Mouse (Mus musculus) heart, embryonic 15.5 days (tissue): ENCODE measurements around the gene Elk3. TPM values are rescaled to one million over a fixed set of nuclear protein-coding genes. Genes with fewer than 3 reads are reported as not detected.
A peak's percentile ranks its signal among the peaks of the same experiment; 100 is the strongest.

Experiments used
- ATAC-seq: fragments of 200-750 bp; cut with Nextera tagmentation; replicated peaks from 2 replicates; pipeline ENCODE4 v1.8.0; 2017; ENCODE audit warnings: low read depth, moderate TSS enrichment; ENCODE audit not compliant: insufficient number of reproducible peaks, insufficient read depth, low FRiP score
- H3K27ac ChIP-seq: fragments of 300-500 bp; sonication (generic); 2 replicates; pipeline ENCODE4 v1.5.1; 2015; ENCODE audit warnings: mild to moderate bottlenecking, inconsistent platforms
- H3K27me3 ChIP-seq: fragments of 300-500 bp; sonication (generic); 2 replicates; pipeline ENCODE4 v1.6.1; 2015; ENCODE audit warnings: inconsistent platforms
- H3K36me3 ChIP-seq: fragments of 300-500 bp; sonication (generic); 2 replicates; pipeline ENCODE4 v1.6.1; 2015; ENCODE audit warnings: mild to moderate bottlenecking, inconsistent platforms
- H3K4me1 ChIP-seq: fragments of 300-500 bp; sonication (generic); replicated peaks from 2 replicates; pipeline ENCODE4 v1.6.1; 2015; ENCODE audit warnings: inconsistent platforms
- H3K4me2 ChIP-seq: fragments of 300-500 bp; sonication (generic); 2 replicates; pipeline ENCODE4 v1.6.1; 2015; ENCODE audit warnings: inconsistent platforms, mild to moderate bottlenecking, moderate library complexity
- H3K4me3 ChIP-seq: fragments of 300-500 bp; sonication (generic); 2 replicates; pipeline ENCODE4 v1.5.1; 2015; ENCODE audit warnings: mild to moderate bottlenecking, inconsistent platforms
- H3K9ac ChIP-seq: fragments of 300-500 bp; sonication (generic); 2 replicates; pipeline ENCODE4 v1.6.1; 2015; ENCODE audit warnings: mild to moderate bottlenecking, inconsistent platforms
- H3K9me3 ChIP-seq: fragments of 300-500 bp; sonication (generic); replicated peaks from 2 replicates; pipeline ENCODE4 v1.6.1; 2016; ENCODE audit warnings: inconsistent platforms
- WGBS: fragments of 180-500 bp; shearing (Covaris S2); methylation state at CpG from one replicate; pipeline ENCODE4 v1.1.7; 2015; ENCODE audit warnings: mixed read lengths; 5-methylcytosine and 5-hydroxymethylcytosine counted together
- polyA plus RNA-seq: library from polyadenylated mRNA; unstranded; fragments of >200 nt; fragmentation: Nextera tagmentation; extraction: Ambion mirVana; gene quantifications from 2 replicates; pipeline ENCODE4 v1.2.1, GENCODE M21; 2015

Elk3 gene
- polyA plus RNA-seq, 1 experiment from 2014 or later, result 31.7 TPM

DNA sequence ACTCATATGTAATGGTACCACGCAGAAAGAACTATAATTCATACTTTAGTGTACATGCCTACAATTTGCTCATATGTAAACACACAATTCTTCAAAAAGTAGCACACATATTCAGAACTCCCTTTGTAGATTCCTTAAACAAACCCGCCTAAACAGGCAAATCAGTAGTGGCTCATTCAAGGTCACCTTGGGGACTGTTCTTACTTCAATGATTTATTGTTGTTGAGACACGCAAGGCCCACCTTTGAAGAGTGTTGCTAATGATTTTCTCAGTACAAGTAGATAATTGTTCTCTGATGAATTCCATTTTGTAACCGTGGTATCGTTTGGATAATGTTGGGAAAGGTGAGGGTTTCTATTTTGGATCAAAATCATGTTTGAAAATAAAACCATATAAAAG lies 17.4 kb upstream of the Elk3 start:
- Histone ChIP-seq H3K9ac (no peak overlapping the region), H3K4me1 (peaks cover 16% of the 10 kb centered on the region), H3K9me3 (no peaks in the 10 kb centered on the region), H3K36me3 (no peaks in the 10 kb centered on the region), H3K4me2 (no peak overlapping the region), H3K27ac (no peak overlapping the region), H3K27me3 (no peaks in the 10 kb centered on the region), H3K4me3 (no peak overlapping the region)
- 83% methylated on average over 5 of the region's 5 CpGs for WGBS
- ATAC-seq, result no peak

DNA sequence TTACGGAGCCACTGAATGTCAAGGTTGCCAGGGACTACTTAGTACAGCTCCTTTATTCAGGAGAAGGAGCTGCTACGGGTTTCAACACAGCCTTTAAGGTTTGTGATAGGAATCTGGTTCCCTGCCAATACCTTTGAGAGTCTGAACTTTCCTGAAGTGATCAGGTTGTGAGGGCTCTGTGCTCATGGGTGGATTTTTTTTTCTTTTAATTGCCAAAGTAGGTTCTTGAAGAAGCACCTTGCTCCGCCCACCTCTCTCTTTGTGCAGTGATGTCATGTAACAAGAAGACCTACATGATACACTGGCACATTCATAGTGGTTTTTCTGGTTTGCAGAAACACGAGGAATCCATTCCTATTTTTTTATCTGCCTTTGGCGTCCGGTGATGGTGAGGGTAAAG lies 16.3 kb upstream of the Elk3 start:
- no peaks in the 10 kb centered on the region for H3K36me3 ChIP-seq
- ATAC-seq, result no peak
- H3K9me3 ChIP-seq, result no peaks in the 10 kb centered on the region
- H3K27ac ChIP-seq, result peak overlapping the region; percentile 64; the same call in 1 of the 2 replicates
- H3K9ac ChIP-seq, result no peak overlapping the region
- no peak overlapping the region for H3K4me2 ChIP-seq
- WGBS, result 80% methylated on average over 6 of the region's 6 CpGs
- no peak overlapping the region for H3K4me3 ChIP-seq
- H3K27me3 ChIP-seq, result no peaks in the 10 kb centered on the region
- H3K4me1 ChIP-seq, result peaks cover 14% of the 10 kb centered on the region

DNA sequence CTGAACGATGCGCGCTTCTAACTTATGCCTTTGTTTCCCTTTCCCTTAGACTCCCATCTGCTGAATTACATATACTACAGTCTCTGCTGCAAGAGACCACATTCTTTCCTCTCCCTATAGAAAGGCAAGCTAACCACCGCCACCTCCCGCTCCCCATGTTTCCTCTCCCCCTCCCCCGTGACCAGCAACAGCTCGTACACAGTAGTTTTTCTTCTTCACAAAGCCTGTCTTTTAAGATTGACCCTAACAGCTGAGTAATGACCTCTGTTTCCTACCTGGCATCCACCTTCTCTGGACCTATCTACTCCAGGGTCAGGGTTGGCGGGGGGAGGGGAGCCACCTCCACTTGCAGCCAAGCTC lies 15.8 kb upstream of the Elk3 start:
- Histone ChIP-seq H3K27ac (peak overlapping the region; percentile 64), H3K4me3 (no peak overlapping the region), H3K4me2 (no peak overlapping the region), H3K4me1 (peaks cover 14% of the 10 kb centered on the region), H3K27me3 (no peaks in the 10 kb centered on the region), H3K9ac (no peak overlapping the region), H3K36me3 (no peaks in the 10 kb centered on the region), H3K9me3 (no peaks in the 10 kb centered on the region)
- WGBS, result 79% methylated on average over 8 of the region's 8 CpGs
- ATAC-seq, result no peak

DNA sequence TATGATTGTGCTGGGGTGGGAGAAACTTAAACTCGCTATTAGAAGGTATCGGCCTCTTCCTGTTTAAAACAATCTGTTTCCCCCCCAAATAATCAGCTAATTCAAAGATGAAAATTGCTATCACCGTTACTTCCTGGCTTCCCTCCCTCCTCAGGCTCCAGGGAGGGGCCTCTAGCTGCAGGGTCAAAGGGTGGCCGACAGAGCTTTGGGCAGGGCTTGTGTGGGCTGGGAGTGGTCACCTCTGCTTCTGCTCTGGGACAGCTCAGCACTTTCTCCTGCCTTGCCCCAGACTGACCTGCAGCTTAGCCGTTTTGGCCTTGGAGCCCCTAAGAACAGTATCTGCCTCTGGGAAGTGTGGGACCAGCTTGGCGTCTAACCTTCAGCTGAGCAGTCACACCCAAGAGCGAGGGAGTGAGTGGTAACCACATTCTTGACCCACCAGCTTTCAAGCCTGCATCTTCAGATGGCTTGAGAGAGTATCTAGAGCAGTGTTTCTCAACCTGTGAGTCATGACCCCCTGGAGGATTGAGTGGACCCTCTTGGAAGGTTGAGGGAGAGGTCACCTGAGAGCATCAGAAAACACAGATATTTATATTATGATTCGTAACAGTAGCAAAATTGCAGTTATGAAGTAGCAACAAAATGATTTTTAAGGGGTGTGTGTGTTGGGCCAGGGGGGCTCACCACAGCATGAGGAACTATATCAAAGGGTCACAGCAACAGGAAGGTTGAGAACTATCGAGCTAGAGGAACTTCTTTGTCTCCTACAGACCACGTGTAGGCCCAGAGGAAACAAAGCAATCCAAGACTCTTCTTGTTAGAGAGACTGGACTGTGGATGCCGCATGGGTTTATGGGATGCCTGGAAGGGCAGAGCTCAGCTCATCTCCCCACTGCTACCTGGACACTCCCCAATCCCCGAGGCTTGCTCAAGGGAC lies 15.1 kb upstream of the Elk3 start:
- H3K27me3 ChIP-seq, result no peaks in the 10 kb centered on the region
- H3K9me3 ChIP-seq, result no peaks in the 10 kb centered on the region
- H3K36me3 ChIP-seq, result no peaks in the 10 kb centered on the region
- H3K4me1 ChIP-seq, result peaks cover 14% of the 10 kb centered on the region
- ATAC-seq, result peak; percentile 79
- no peak overlapping the region for H3K9ac ChIP-seq
- no peak overlapping the region for H3K4me3 ChIP-seq
- H3K27ac ChIP-seq, result peak overlapping the region; percentile 64
- H3K4me2 ChIP-seq, result peak overlapping the region; percentile 12; the same call in 1 of the 2 replicates
- WGBS, result 50% methylated on average over 12 of the region's 12 CpGs

DNA sequence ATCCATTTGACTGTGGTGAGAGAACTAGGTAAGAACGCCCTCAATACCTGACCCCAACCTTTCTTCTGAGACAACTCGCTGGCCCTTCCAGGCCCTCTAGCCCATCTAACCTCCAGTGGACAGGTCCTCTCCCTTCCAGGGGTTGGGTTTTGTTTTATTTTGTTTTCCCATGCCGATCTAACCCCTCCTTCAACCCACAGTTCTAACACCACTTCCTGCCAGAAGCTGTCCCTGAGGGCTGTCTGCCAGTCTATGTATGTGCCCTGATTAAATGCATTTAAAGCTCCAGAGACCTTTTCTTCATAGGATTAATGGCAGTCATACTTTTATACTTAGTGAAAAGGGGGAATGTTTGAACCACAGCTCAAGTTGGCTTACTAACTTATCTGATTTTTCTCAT lies 14.4 kb upstream of the Elk3 start:
- H3K9me3 ChIP-seq, result no peaks in the 10 kb centered on the region
- no peak overlapping the region for H3K9ac ChIP-seq
- 55% methylated on average over 3 of the region's 3 CpGs for WGBS
- no peaks in the 10 kb centered on the region for H3K27me3 ChIP-seq
- H3K4me1 ChIP-seq, result peaks cover 14% of the 10 kb centered on the region
- peak overlapping the region; percentile 64 for H3K27ac ChIP-seq
- peak; percentile 51; the same call in 1 of the 2 replicates for ATAC-seq
- H3K4me3 ChIP-seq, result no peak overlapping the region
- no peaks in the 10 kb centered on the region for H3K36me3 ChIP-seq
- no peak overlapping the region for H3K4me2 ChIP-seq

DNA sequence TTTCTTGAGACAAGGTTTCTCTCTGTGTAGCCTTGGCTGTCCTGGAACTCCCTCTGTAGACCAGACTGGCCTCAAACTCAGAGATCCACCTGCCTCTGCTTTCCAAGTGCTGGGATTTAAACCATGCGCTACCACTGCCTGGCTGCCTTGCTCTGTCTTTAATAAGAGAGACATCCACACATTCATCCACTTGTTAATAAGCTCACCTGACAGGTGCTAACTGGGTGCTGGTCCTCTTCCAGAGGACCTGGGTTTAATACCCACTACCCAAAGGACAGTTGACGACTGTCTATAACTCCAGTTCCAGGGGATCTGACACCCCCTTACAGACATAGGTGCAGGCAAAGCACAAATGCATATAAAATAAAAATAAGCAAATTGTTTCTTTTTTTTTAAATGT lies 13.5 kb upstream of the Elk3 start:
- no peaks in the 10 kb centered on the region for H3K36me3 ChIP-seq
- H3K4me1 ChIP-seq, result peaks cover 14% of the 10 kb centered on the region
- H3K27me3 ChIP-seq, result no peaks in the 10 kb centered on the region
- no peak for ATAC-seq
- no peaks in the 10 kb centered on the region for H3K9me3 ChIP-seq
- no peak overlapping the region for H3K4me2 ChIP-seq
- 95% methylated on average over 2 of the region's 2 CpGs for WGBS
- H3K4me3 ChIP-seq, result no peak overlapping the region
- H3K9ac ChIP-seq, result no peak overlapping the region
- no peak overlapping the region for H3K27ac ChIP-seq

DNA sequence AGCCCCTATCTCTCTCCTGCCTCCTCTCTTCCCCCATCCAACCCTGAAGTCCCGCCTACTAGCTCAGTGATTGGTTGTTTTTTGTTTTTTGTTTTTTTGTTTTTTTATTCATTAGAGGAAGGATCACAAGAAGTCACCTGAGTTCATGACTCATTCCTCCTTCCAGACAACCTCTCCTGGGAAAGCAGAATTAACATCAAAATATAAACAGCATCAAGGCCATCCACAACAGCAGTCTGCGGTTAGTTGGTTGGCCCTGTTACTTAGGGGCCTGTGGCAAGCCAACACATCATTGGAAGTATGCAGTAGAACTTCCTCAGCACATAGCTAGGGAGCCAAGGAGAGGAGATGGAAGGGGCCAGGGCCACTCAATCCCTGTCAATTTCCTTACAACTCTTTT lies 12.7 kb upstream of the Elk3 start:
- ATAC-seq, result no peak
- 87% methylated on average over 2 of the region's 2 CpGs for whole genome bisulfite sequencing

DNA sequence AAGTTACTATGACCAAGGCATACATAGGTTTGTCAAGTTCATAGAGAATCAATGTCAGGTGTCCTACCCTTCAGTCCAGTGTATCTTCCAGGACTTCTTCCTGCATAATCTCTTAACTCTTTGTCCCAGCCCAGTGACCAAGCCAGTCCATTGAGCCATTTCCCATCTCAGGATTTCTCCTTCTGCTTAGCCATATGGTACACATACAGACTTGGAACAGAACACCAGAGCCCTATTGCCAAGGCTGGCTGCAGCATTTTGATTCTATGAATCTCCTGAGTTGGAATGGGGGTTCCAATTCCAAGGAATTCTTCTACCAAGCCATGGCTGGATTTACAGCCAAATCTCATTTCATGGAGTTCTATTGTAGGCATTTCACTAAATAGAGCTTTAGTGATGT lies 10.8 kb upstream of the Elk3 start:
- ATAC-seq, result no peak
- H3K4me3 ChIP-seq, result no peak overlapping the region
- H3K9ac ChIP-seq, result no peak overlapping the region
- H3K4me2 ChIP-seq, result no peak overlapping the region
- no peaks in the 10 kb centered on the region for H3K36me3 ChIP-seq
- no peaks in the 10 kb centered on the region for H3K9me3 ChIP-seq
- H3K4me1 ChIP-seq, result peaks cover 11% of the 10 kb centered on the region
- no peak overlapping the region for H3K27ac ChIP-seq
- H3K27me3 ChIP-seq, result no peaks in the 10 kb centered on the region

More for the DNA sequence above, 12.7 kb upstream of the Elk3 start:
- Histone ChIP-seq H3K4me2 (no peak overlapping the region), H3K9me3 (no peaks in the 10 kb centered on the region), H3K27ac (no peak overlapping the region), H3K4me3 (no peak overlapping the region), H3K9ac (no peak overlapping the region), H3K27me3 (no peaks in the 10 kb centered on the region), H3K36me3 (no peaks in the 10 kb centered on the region), H3K4me1 (peaks cover 14% of the 10 kb centered on the region)

DNA sequence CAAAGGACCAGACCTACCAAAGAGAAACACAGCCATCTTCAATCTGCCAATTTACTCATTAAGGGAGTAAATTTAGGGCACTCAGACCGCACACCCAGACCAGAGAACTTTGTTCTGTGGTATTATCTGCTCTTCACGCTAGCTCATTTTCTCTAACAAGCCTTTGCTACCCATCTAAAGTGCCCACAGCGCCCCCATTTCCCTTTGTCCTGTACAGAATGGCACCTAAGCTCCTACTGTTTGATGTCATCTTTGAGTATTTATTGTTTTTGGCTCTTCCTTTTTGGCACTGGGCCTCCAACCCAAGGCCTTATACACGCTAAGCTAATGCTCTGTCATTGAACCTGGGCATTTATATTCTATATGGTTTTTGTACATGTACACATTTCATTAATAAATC lies 9.2 kb upstream of the Elk3 start:
- 79% methylated on average over 4 of the region's 4 CpGs for WGBS

DNA sequence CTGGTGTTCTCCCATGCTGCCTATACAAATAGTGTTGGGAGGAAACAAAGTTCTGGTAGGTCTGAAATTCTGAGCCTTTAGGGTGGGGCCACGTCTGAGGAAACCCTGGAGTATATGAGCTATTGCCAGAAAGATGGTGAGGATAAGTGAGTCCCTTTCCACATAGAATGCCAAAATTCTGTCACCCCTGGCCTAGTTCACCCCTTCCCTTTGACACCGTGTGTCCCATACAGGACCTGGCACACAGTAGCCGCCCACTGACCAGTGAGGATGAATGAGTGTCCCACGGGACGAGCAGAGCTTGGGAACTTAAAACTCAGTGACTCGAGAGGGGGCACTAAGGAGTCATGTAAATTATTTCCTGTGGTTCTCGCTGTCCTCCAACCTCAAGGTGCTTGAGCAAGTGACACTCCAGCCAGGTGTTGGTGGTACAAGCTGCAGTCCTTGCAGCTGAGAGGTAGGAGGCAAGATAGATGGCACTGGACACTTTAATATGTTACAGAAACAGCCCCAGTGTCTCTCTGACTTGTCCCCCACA lies 8.7 kb upstream of the Elk3 start:
- 69% methylated on average over 7 of the region's 7 CpGs for WGBS
- H3K4me2 ChIP-seq, result no peak overlapping the region
- H3K27ac ChIP-seq, result no peak overlapping the region
- no peak for ATAC-seq
- no peaks in the 10 kb centered on the region for H3K4me1 ChIP-seq
- H3K36me3 ChIP-seq, result no peaks in the 10 kb centered on the region
- H3K9ac ChIP-seq, result no peak overlapping the region
- no peaks in the 10 kb centered on the region for H3K27me3 ChIP-seq
- H3K4me3 ChIP-seq, result no peak overlapping the region
- H3K9me3 ChIP-seq, result no peaks in the 10 kb centered on the region

More for the DNA sequence above, 9.2 kb upstream of the Elk3 start:
- no peaks in the 10 kb centered on the region for H3K27me3 ChIP-seq
- H3K4me2 ChIP-seq, result no peak overlapping the region
- H3K36me3 ChIP-seq, result no peaks in the 10 kb centered on the region
- H3K9me3 ChIP-seq, result no peaks in the 10 kb centered on the region
- ATAC-seq, result no peak
- no peak overlapping the region for H3K9ac ChIP-seq
- no peak overlapping the region for H3K4me3 ChIP-seq
- H3K4me1 ChIP-seq, result no peaks in the 10 kb centered on the region; the same call in 1 of the 2 replicates
- no peak overlapping the region for H3K27ac ChIP-seq

DNA sequence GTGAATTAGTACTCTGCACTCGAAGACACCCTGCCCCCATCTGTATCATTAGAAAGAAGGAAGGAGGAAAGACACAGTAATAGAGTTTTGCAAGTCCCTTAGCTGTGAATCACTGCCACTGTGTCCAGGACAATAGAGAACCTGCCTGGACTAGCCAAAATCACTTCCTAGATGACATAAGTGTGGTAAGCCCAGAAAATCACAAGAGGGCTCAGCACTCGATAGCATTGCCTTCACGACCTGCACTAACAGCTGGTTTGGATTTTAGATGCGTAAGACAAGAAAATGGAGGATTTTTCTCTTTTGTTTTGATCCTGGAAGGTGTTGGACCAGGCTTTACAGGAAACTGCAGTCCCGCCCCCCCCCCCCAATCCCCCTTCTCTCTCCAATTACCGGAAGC lies 6.0 kb upstream of the Elk3 start:
- no peak overlapping the region for H3K4me2 ChIP-seq
- WGBS, result 44% methylated on average over 6 of the region's 6 CpGs
- no peak overlapping the region for H3K9ac ChIP-seq
- H3K9me3 ChIP-seq, result no peaks in the 10 kb centered on the region
- H3K4me3 ChIP-seq, result no peak overlapping the region
- ATAC-seq, result no peak
- no peaks in the 10 kb centered on the region for H3K27me3 ChIP-seq
- H3K27ac ChIP-seq, result peak overlapping the region; percentile 32; the same call in 1 of the 2 replicates
- no peaks in the 10 kb centered on the region for H3K36me3 ChIP-seq
- H3K4me1 ChIP-seq, result no peaks in the 10 kb centered on the region

DNA sequence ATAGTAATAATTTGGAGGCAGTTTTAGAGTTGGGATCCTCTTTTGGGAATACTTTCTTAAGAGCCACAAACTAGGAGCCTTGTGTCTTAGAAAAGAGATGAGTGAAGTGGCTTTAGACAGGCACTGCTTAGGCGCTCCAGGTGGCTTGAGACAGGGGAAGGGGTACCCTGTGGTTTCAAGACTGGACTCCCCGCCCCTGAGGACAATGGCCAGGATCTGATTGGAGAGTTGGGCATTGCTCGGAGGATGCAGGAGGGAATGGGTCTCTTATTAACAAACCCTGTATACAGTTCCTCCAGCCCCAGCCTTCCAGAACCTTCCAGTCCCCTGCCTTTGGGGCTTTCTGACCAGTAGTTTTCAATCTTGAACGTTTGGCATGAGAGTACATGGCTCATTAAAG lies 641 bp upstream of the Elk3 start:
- no peaks in the 10 kb centered on the region for H3K27me3 ChIP-seq
- H3K4me3 ChIP-seq, result peak overlapping the region; percentile 83
- peaks cover 8% of the 10 kb centered on the region; the same call in 1 of the 2 replicates for H3K4me1 ChIP-seq
- WGBS, result 22% methylated on average over 4 of the region's 4 CpGs
- H3K36me3 ChIP-seq, result no peaks in the 10 kb centered on the region
- no peak overlapping the region; the same call in 1 of the 2 replicates for H3K9ac ChIP-seq
- ATAC-seq, result no peak
- H3K4me2 ChIP-seq, result peak overlapping the region; percentile 98
- H3K27ac ChIP-seq, result peak overlapping the region; percentile 93
- no peaks in the 10 kb centered on the region for H3K9me3 ChIP-seq
